Mouse (Mus musculus): Measurements from ENCODE around the gene Ptpn21. TPM values are rescaled to one million over a fixed set of nuclear protein-coding genes. Genes with fewer than 3 reads are reported as not detected.

Ptpn21 gene
- polyA plus RNA-seq, 1 experiment from 2014 or later = 8.6 TPM

- H3K9me3 ChIP-seq = peaks cover 8% of the 10 kb centered on the region; the same call in 1 of the 2 replicates
- H3K4me2 ChIP-seq = peak within 1 kb of the TSS; percentile 69
- peak within 1 kb of the TSS; percentile 39 for H3K27ac ChIP-seq
- peaks cover 4% of the 10 kb centered on the region; the same call in 1 of the 2 replicates for H3K36me3 ChIP-seq (replicated peaks)
- peak within 1 kb of the TSS; percentile 65 for H3K9ac ChIP-seq
- H3K4me3 ChIP-seq (replicated peaks) = peak within 1 kb of the TSS; percentile 68
- peaks cover 13% of the 10 kb centered on the region for H3K4me1 ChIP-seq
- peak; percentile 95 for ATAC-seq (ENCODE audit: low FRiP score)
- H3K27me3 ChIP-seq = no peaks in the 10 kb centered on the region
- WGBS = 5% methylated on average over 32 of the region's 32 CpGs
Measured at GRCm38 (mm10) chr12:98627392-98628259, 109.6 kb downstream of the Ptpn21 start, which contains the start of gene Spata7. Spata7 (plus strand) TSS chr12:98628157.

Other genes with a start within 250 kb of the Ptpn21 start
- gene Kcnk10, start 159.1 kb downstream of the Ptpn21 start, polyA plus RNA-seq (2016; fragmentation: Nextera tagmentation; extraction: Ambion mirVana) = 47.6 and 53.8 TPM in 2 replicates
- 24.8 and 25.8 TPM in 2 replicates for gene Spata7, start 109.2 kb downstream of the Ptpn21 start, polyA plus RNA-seq (2016; fragmentation: Nextera tagmentation; extraction: Ambion mirVana)
- gene Zc3h14, start 9.6 kb upstream of the Ptpn21 start, polyA plus RNA-seq (2016; fragmentation: Nextera tagmentation; extraction: Ambion mirVana) = 156 and 160 TPM in 2 replicates
- gene Eml5, start 164.1 kb upstream of the Ptpn21 start, polyA plus RNA-seq (2016; fragmentation: Nextera tagmentation; extraction: Ambion mirVana) = 30.4 and 42.0 TPM in 2 replicates
- gene Ttc8, start 183.2 kb upstream of the Ptpn21 start, polyA plus RNA-seq (2016; fragmentation: Nextera tagmentation; extraction: Ambion mirVana) = 42.1 and 44.9 TPM in 2 replicates

All from forebrain, embryonic 12.5 days (tissue).